Mouse (Mus musculus) liver, postnatal 0 days (tissue): Measurements from ENCODE around the gene 4933424G06Rik. TPM values are rescaled to one million over a fixed set of nuclear protein-coding genes. Genes with fewer than 3 reads are reported as not detected.
A peak's percentile ranks its signal among the peaks of the same experiment; 100 is the strongest.

ENCODE experiments used
- ATAC-seq: fragments of 200-750 bp; cut with Nextera tagmentation; 2 replicates; pipeline ENCODE4 v1.8.0; 2017; ENCODE audit warnings: mild to moderate bottlenecking, moderate library complexity
- DNase-seq: peaks from one replicate; pipeline ENCODE4 v3.0.0-alpha.2; 2016
- H3K27ac ChIP-seq: fragments of 300-500 bp; sonication (generic); 2 replicates; pipeline ENCODE4 v1.5.1; 2014; ENCODE audit warnings: antibody characterized with exemption, moderate library complexity, mild to moderate bottlenecking, low read depth
- H3K27me3 ChIP-seq: fragments of 300-500 bp; sonication (generic); 2 replicates; pipeline ENCODE4 v1.6.1; 2014; ENCODE audit warnings: low read length, control low read depth, mixed read lengths; ENCODE audit not compliant: insufficient read depth
- H3K36me3 ChIP-seq: fragments of 300-500 bp; sonication (generic); replicated peaks from 2 replicates; pipeline ENCODE4 v1.6.1; 2014; ENCODE audit warnings: mild to moderate bottlenecking, control low read depth, low read length, moderate library complexity, mixed read lengths; ENCODE audit not compliant: insufficient read depth
- H3K4me1 ChIP-seq: fragments of 300-500 bp; sonication (generic); 2 replicates; pipeline ENCODE4 v1.6.1; 2014; ENCODE audit warnings: antibody characterized with exemption, mild to moderate bottlenecking, control low read depth; ENCODE audit not compliant: insufficient read depth
- H3K4me2 ChIP-seq: fragments of 300-500 bp; sonication (generic); 2 replicates; pipeline ENCODE4 v1.6.1; 2014; ENCODE audit warnings: low read depth, mild to moderate bottlenecking, low read length, moderate library complexity, mixed read lengths
- H3K4me3 ChIP-seq: fragments of 300-500 bp; sonication (generic); 2 replicates; pipeline ENCODE4 v1.5.1; 2014; ENCODE audit warnings: low read depth, low read length
- H3K9ac ChIP-seq: fragments of 300-500 bp; sonication (generic); replicated peaks from 2 replicates; pipeline ENCODE4 v1.6.1; 2014; ENCODE audit warnings: mild to moderate bottlenecking, moderate library complexity
- H3K9me3 ChIP-seq: fragments of 300-500 bp; sonication (generic); 2 replicates; pipeline ENCODE4 v1.6.1; 2016; ENCODE audit warnings: mild to moderate bottlenecking, control low read depth, low read length, mixed read lengths
- CTCF ChIP-seq: sonication (generic); IDR thresholded peaks from 2 replicates; pipeline ENCODE4 v1.5.1; 2016; ENCODE audit warnings: antibody characterized with exemption, low read depth
- EP300 ChIP-seq: IDR thresholded peaks from 2 replicates; pipeline ENCODE4 v1.6.1; 2016; ENCODE audit warnings: antibody characterized with exemption, low read depth, mild to moderate bottlenecking
- WGBS: fragments of 180-500 bp; shearing (Covaris S2); extraction: QIAGEN DNeasy Blood & Tissue Kit; methylation state at CpG from one replicate; pipeline ENCODE4 v1.1.7; 2014; ENCODE audit not compliant: insufficient replicate concordance; 5-methylcytosine and 5-hydroxymethylcytosine counted together
- polyA plus RNA-seq: library from polyadenylated mRNA; unstranded; fragments of >200 nt; fragmentation: Nextera tagmentation; extraction: Ambion mirVana; gene quantifications from 2 replicates; pipeline ENCODE4 v1.2.1, GENCODE M21; 2015

The 4933424G06Rik gene
- polyA plus RNA-seq, 1 experiment from 2014 or later: not detected

GRCm38 (mm10) chr1:36796711-36797110, 86.8 kb downstream of the 4933424G06Rik start:
- 83% methylated on average over 7 of the region's 7 CpGs for WGBS
- peaks cover 92% of the 10 kb centered on the region for H3K36me3 ChIP-seq
- peak; percentile 56 for ATAC-seq

GRCm38 (mm10) chr1:36797481-36797880, 87.5 kb downstream of the 4933424G06Rik start:
- Histone ChIP-seq H3K4me1 (no peaks in the 10 kb centered on the region), H3K4me2 (no peak overlapping the region), H3K4me3 (no peak overlapping the region), H3K27me3 (no peaks in the 10 kb centered on the region), H3K36me3 (peaks cover 95% of the 10 kb centered on the region), H3K27ac (no peak overlapping the region), H3K9ac (no peak overlapping the region), H3K9me3 (no peaks in the 10 kb centered on the region)
- DNase-seq: peak; percentile 45
- peak; percentile 22; the same call in 1 of the 2 replicates for ATAC-seq
- TF ChIP-seq EP300 (no peak), CTCF (no peak)
- 54% methylated on average over 10 of the region's 10 CpGs for WGBS

More at GRCm38 (mm10) chr1:36796711-36797110, 86.8 kb downstream of the 4933424G06Rik start:
- H3K27me3 ChIP-seq: no peaks in the 10 kb centered on the region
- H3K4me1 ChIP-seq: no peaks in the 10 kb centered on the region
- TF ChIP-seq CTCF: no peak
- TF ChIP-seq EP300: no peak
- H3K9ac ChIP-seq: no peak overlapping the region
- DNase-seq: no peak
- H3K4me2 ChIP-seq: no peak overlapping the region
- no peak overlapping the region for H3K27ac ChIP-seq
- no peak overlapping the region for H3K4me3 ChIP-seq
- no peaks in the 10 kb centered on the region for H3K9me3 ChIP-seq

GRCm38 (mm10) chr1:36800379-36801011, 90.5 kb downstream of the 4933424G06Rik start:
- H3K4me3 ChIP-seq: no peak overlapping the region
- no peak overlapping the region for H3K27ac ChIP-seq
- WGBS: 66% methylated on average over 3 of the region's 3 CpGs
- no peak overlapping the region for H3K9ac ChIP-seq
- TF ChIP-seq CTCF (no peak), EP300 (no peak)
- DNase-seq (no peak), ATAC-seq (no peak)
- H3K9me3 ChIP-seq: no peaks in the 10 kb centered on the region
- no peaks in the 10 kb centered on the region for H3K4me1 ChIP-seq
- no peak overlapping the region for H3K4me2 ChIP-seq
- no peaks in the 10 kb centered on the region for H3K27me3 ChIP-seq
- peaks cover 90% of the 10 kb centered on the region for H3K36me3 ChIP-seq

- no peaks in the 10 kb centered on the region for H3K4me1 ChIP-seq
- H3K9ac ChIP-seq: no peak overlapping the region
- 88% methylated on average over 9 of the region's 9 CpGs for WGBS
- no peaks in the 10 kb centered on the region for H3K27me3 ChIP-seq
- no peak for DNase-seq
- H3K27ac ChIP-seq: no peak overlapping the region
- no peak overlapping the region for H3K4me2 ChIP-seq
- H3K9me3 ChIP-seq: no peaks in the 10 kb centered on the region
- H3K36me3 ChIP-seq: peaks cover 91% of the 10 kb centered on the region
- no peak for ATAC-seq
- no peak overlapping the region for H3K4me3 ChIP-seq
- no peak for TF ChIP-seq EP300
- no peak for TF ChIP-seq CTCF
Observed at GRCm38 (mm10) chr1:36804259-36804658, 94.3 kb downstream of the 4933424G06Rik start.

DNA sequence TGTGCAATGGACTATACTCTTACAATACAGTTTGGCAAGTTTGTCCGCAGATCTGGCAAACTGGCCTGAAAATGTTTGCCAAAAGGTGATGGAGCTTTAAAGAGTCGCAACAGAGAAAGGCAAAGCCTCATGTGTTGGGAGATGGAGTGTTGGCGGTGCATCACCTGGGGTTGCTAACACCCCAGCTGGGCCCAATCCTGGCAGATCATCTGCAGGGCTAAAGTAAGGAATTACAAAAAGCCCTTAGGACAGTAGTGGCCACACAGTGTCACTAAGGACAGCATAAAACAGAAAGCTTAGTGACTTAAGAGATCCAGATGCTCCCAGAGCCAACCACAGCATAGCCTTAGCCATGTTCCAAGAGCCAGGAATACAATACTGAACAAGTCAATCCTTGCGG, 94.9 kb downstream of the 4933424G06Rik start:
- Histone ChIP-seq H3K27ac (no peak overlapping the region), H3K9me3 (no peaks in the 10 kb centered on the region), H3K4me3 (no peak overlapping the region), H3K4me2 (no peak overlapping the region), H3K36me3 (peaks cover 91% of the 10 kb centered on the region), H3K27me3 (no peaks in the 10 kb centered on the region), H3K4me1 (no peaks in the 10 kb centered on the region), H3K9ac (no peak overlapping the region)
- ATAC-seq (no peak), DNase-seq (no peak)
- WGBS: 91% methylated on average over 4 of the region's 4 CpGs
- TF ChIP-seq CTCF (no peak), EP300 (no peak)

- no peaks in the 10 kb centered on the region for H3K9me3 ChIP-seq
- 94% methylated on average over 7 of the region's 7 CpGs for WGBS
Observed at GRCm38 (mm10) chr1:36806181-36806905, 96.4 kb downstream of the 4933424G06Rik start.

More at GRCm38 (mm10) chr1:36806181-36806905, 96.4 kb downstream of the 4933424G06Rik start:
- H3K9ac ChIP-seq: no peak overlapping the region
- DNase-seq (no peak), ATAC-seq (no peak)
- H3K4me2 ChIP-seq: no peak overlapping the region
- no peak overlapping the region for H3K4me3 ChIP-seq
- peaks cover 90% of the 10 kb centered on the region for H3K36me3 ChIP-seq
- no peak for TF ChIP-seq CTCF
- TF ChIP-seq EP300: no peak
- no peaks in the 10 kb centered on the region for H3K4me1 ChIP-seq
- H3K27me3 ChIP-seq: no peaks in the 10 kb centered on the region
- no peak overlapping the region for H3K27ac ChIP-seq
